Mouse (Mus musculus): ENCODE measurements at regions not wholly inside any gene's neighbourhood (a gene's known extent, or its start where the extent isn't known, plus 50 kb on each side); places are given as distances from the start of the nearest gene placed in this dataset.

GRCm38 (mm10) chr4:64812812-64813211, 311.2 kb upstream of the Pappa start:
- DNase-seq (ENCODE audit: low read depth, low spot score), result no peak

GRCm38 (mm10) chr4:64832882-64833281, 291.1 kb upstream of the Pappa start:
- DNase-seq (ENCODE audit: low read depth, low spot score), result no peak

- no peak for DNase-seq (ENCODE audit: low read depth, low spot score)
Observed at GRCm38 (mm10) chr4:64874521-64874920, 249.5 kb upstream of the Pappa start.

GRCm38 (mm10) chr4:64876924-64877323, 247.1 kb upstream of the Pappa start:
- no peak for DNase-seq (ENCODE audit: low read depth, low spot score)

- DNase-seq (ENCODE audit: low read depth, low spot score), result no peak
Observed at GRCm38 (mm10) chr4:64897935-64898334, 226.0 kb upstream of the Pappa start.

- DNase-seq (ENCODE audit: low read depth, low spot score), result no peak
Observed at GRCm38 (mm10) chr4:64901091-64901845, 222.7 kb upstream of the Pappa start.

- DNase-seq (ENCODE audit: low read depth, low spot score), result no peak
Observed at GRCm38 (mm10) chr4:64923751-64924150, 200.2 kb upstream of the Pappa start.

GRCm38 (mm10) chr4:64928553-64928952, 195.4 kb upstream of the Pappa start:
- no peak for DNase-seq (ENCODE audit: low read depth, low spot score)

GRCm38 (mm10) chr4:64945547-64945946, 178.4 kb upstream of the Pappa start:
- no peak for DNase-seq (ENCODE audit: low read depth, low spot score)

GRCm38 (mm10) chr4:64952651-64953050, 171.3 kb upstream of the Pappa start:
- no peak for DNase-seq (ENCODE audit: low read depth, low spot score)

GRCm38 (mm10) chr4:64958843-64959242, 165.1 kb upstream of the Pappa start:
- DNase-seq (ENCODE audit: low read depth, low spot score), result no peak

- DNase-seq (ENCODE audit: low read depth, low spot score), result no peak
Observed at GRCm38 (mm10) chr4:64961796-64962195, 162.2 kb upstream of the Pappa start.

Measured in skeletal muscle tissue, adult 2 months (tissue).